Mouse (Mus musculus) right cerebral cortex, postnatal 4 days (tissue): ENCODE data around the gene Tbx15.

Source experiments
- DNase-seq: peaks from one replicate; pipeline ENCODE4 v3.0.0-alpha.2; 2022

Tbx15 gene

DNA sequence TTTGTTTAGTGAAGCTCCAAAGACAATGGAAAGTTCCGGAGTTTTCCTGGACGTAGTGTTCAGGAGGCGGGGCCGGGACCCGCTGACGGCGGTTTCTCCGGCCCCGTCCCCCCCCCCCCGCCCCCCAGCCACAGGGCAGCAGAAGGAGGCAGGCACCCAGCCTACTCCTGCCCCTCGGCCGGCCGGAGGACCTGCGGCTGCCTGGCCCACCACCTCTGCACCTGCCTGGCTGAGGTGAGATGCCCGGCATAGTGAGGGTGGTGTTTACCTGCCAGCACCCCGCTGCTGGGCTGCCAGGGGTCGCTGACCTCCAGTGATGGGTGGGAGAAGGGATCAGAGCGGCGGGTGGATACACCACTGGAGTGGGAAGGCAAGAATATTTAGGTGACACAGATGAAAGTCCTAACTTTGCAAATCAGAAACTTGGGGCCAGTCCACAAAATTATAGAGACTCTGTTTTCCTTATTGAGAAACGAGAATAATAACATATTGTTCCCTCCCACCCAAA lies at the start of gene Tbx15:
TSS of gene Tbx15 (plus strand) at position 169 of the 508 bp plus-strand sequence.
- DNase-seq: no peak

DNA sequence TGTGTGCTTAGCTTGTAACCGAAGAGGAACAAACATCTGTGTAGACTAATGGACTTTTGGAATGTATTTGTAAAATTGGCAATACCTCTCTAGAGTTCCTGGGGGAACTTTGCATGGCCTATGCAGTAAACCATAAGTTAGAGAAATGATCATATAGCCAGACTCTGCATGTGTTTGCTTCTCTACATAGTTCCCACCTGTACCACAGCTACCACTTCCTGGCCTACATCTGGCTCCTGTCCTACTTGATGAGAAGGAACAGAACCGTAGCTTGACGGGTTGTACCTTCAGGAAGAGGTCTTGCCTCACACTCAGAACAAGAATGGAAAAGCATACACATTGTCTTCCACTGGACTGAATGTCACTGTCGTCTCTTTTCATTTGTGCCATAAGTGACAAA lies 46.6 kb upstream of the Tbx15 start:
- DNase-seq: no peak

- DNase-seq: no peak
These were observed 36.9 kb upstream of the Tbx15 start for GRCm38 (mm10) chr3:99203331-99203730.

- no peak for DNase-seq
These were observed 31.8 kb upstream of the Tbx15 start for GRCm38 (mm10) chr3:99208416-99208815.

GRCm38 (mm10) chr3:99211105-99211698 lies 29.0 kb upstream of the Tbx15 start:
- no peak for DNase-seq

GRCm38 (mm10) chr3:99227807-99228206 lies 12.4 kb upstream of the Tbx15 start:
- DNase-seq: no peak

GRCm38 (mm10) chr3:99233393-99234318 lies 6.5 kb upstream of the Tbx15 start:
- DNase-seq: peak; percentile 63

DNA sequence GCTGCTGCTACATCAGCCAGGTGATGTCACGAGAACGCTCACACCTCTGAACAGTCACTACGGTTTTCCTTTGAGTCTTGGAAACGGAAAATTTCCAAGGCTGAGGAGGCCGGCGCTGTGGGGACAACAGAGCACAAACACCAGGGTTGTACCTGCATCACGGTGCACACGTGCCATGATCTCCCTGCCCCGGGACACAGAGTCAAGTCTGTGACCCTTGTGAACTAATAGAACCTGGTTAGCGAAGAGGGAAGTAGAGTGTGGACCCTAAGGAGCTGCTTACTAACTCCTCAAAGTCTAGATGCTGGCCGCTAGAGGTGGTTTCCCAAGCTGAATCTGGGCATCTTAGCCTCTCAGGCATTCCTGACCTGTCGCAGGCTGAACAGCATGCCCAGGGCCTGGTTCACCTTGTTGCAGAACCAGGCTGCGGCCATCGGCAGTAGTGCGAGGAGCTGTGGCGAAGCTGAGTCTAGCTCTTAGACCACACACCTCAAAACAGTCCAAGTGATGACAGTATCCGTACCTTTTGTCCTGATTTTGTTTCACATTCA lies 5.8 kb upstream of the Tbx15 start:
- no peak for DNase-seq

GRCm38 (mm10) chr3:99235116-99235803 lies 4.9 kb upstream of the Tbx15 start:
- no peak for DNase-seq

DNA sequence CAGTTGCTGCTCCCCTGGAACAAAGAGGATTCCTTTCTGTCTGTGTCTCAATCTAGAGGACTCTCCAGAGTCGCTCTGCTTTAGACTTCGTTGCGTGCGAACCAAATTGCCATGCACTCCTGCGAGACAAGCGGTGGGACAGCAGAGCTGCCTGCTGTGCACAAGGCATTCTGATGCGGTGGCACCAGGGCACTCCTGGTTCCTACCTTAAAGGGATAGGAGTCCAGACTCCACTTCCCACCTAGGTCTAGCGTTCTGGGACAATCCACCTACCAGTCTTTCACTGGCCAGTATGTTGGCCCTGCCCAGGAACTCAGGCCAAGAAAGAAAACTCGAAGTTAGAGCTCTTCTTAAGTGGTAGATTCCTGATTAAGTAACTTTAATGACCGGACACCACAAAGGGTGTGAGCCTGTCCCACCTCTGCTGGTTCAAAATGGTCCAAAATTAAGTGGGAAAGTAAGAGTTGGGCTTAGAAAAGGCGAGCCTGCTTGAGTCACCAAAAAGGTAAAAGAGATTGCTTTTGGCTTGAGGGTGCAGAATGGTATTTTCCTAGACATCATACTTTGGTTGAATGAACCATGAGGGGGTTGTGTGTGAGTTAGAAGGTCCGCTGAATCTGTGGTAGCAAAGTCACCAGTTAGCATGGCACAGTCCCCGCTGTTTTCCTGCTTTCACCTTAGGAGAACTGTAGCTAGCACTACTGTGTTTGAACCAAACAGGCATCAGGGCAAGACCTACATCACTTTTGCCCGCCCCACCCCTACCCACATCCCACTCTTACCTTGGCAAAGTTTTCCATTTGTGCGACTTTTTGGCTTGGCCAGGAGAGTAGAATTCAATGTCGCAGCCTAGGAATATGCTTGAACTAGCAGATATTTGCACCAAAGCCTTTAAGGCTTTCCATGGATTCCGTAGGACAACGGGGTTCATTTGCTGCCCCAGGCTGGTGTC lies 4.1 kb upstream of the Tbx15 start:
- no peak for DNase-seq

GRCm38 (mm10) chr3:99238691-99239090 lies 1.5 kb upstream of the Tbx15 start:
- DNase-seq: no peak

GRCm38 (mm10) chr3:99239301-99240045 lies 708 bp upstream of the Tbx15 start:
- no peak for DNase-seq

GRCm38 (mm10) chr3:99240811-99241738 lies 894 bp downstream of the Tbx15 start:
- DNase-seq: no peak

- DNase-seq: no peak
These were observed 2.3 kb downstream of the Tbx15 start for GRCm38 (mm10) chr3:99242481-99242880.

DNA sequence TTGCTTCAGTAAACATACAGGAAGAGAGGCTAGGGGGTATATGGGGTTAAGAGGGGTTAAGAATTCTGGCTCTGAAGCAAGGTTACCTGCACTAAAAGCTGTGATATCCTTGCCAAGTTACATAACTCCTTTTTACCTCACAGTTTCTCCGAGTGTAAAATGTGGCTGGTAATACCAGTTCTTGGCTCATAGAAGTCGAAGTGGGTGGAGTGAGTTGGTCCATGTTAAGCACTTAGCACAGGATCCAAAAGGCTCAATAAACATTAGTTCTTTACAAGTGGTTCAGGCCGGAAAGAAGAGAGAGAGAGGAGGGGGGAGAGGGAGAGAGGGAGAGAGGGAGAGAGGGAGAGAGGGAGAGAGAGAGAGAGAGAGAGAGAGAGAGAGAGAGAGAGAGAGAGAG lies 5.2 kb downstream of the Tbx15 start:
- no peak for DNase-seq

GRCm38 (mm10) chr3:99246629-99247028 lies 6.4 kb downstream of the Tbx15 start:
- DNase-seq: no peak

GRCm38 (mm10) chr3:99247586-99247985 lies 7.4 kb downstream of the Tbx15 start:
- DNase-seq: no peak

GRCm38 (mm10) chr3:99247996-99248801 lies 8.0 kb downstream of the Tbx15 start:
- no peak for DNase-seq
